Comparison of ENCODE assay signal across 24 mouse cellular contexts in genomic region chr6:17882943-17883342, GRCm38 (mm10).
"Had no signal": no experiment of that assay in that cellular context is flagged by ENCODE, and none has a peak within 500 bp of the region (broad histone marks: within the 10 kb centered on the region; RNA-seq: fewer than 3 reads in every experiment).

No protein-coding gene starts in this region.

- H3K4me1 ChIP-seq: hindbrain, embryonic 13.5 days; hindbrain, embryonic 15.5 days; limb, embryonic 13.5 days; limb, embryonic 15.5 days; liver, embryonic 12.5 days had no signal

- H3K27ac ChIP-seq: heart, adult 2 months; heart, embryonic 13.5 days; heart, embryonic 15.5 days; hindbrain, embryonic 13.5 days; hindbrain, embryonic 15.5 days; hindbrain, postnatal 0 days; limb, embryonic 13.5 days; limb, embryonic 15.5 days; liver, embryonic 12.5 days; liver, embryonic 14.5 days had no signal

- H3K4me2 ChIP-seq: heart, embryonic 11.5 days; heart, embryonic 13.5 days; heart, embryonic 15.5 days; hindbrain, embryonic 13.5 days; hindbrain, embryonic 15.5 days; limb, embryonic 13.5 days; limb, embryonic 15.5 days; liver, embryonic 12.5 days had no signal

- ATAC-seq: hindbrain, postnatal 0 days; liver, embryonic 12.5 days had no signal

- H3K4me3 ChIP-seq: heart, adult 2 months; heart, embryonic 13.5 days; heart, embryonic 15.5 days; hindbrain, embryonic 13.5 days; hindbrain, embryonic 15.5 days; limb, embryonic 13.5 days; limb, embryonic 15.5 days; liver, embryonic 12.5 days had no signal

- H3K9ac ChIP-seq: heart, embryonic 13.5 days; heart, embryonic 15.5 days; hindbrain, embryonic 13.5 days; hindbrain, embryonic 15.5 days; limb, embryonic 13.5 days; limb, embryonic 15.5 days; liver, embryonic 12.5 days; liver, embryonic 14.5 days had no signal

- DNase-seq: gastrocnemius, postnatal 14 days; gastrocnemius, postnatal 36 days; heart, adult 11 months; heart, adult 2 months; heart, postnatal 14 days; heart, postnatal 36 days; kidney, adult 18-20 months; kidney, adult 8-10 months; kidney, postnatal 10 days; kidney, postnatal 25 days; kidney, postnatal 4 days; layer of hippocampus, adult 9-11 months; layer of hippocampus, postnatal 36 days; left cerebral cortex, postnatal 4 days had no signal

- H3K27me3 ChIP-seq: heart, embryonic 13.5 days; heart, embryonic 15.5 days; hindbrain, embryonic 13.5 days; hindbrain, embryonic 15.5 days; limb, embryonic 13.5 days; limb, embryonic 15.5 days; liver, embryonic 12.5 days had no signal

- H3K9me3 ChIP-seq: heart, embryonic 13.5 days; heart, embryonic 15.5 days; hindbrain, embryonic 13.5 days; hindbrain, embryonic 15.5 days; limb, embryonic 13.5 days; limb, embryonic 15.5 days; liver, embryonic 12.5 days had no signal
